Mouse (Mus musculus) midbrain, embryonic 16.5 days (tissue): ENCODE results near the gene Mertk. TPM values are rescaled to one million over a fixed set of nuclear protein-coding genes. Genes with fewer than 3 reads are reported as not detected.
A peak's percentile ranks its signal among the peaks of the same experiment; 100 is the strongest.

Experiments
- ATAC-seq: fragments of 200-750 bp; cut with Nextera tagmentation; 2 replicates; pipeline ENCODE4 v1.8.0; 2017; ENCODE audit warnings: moderate TSS enrichment
- H3K27ac ChIP-seq: fragments of 300-500 bp; sonication (generic); 2 replicates; pipeline ENCODE4 v1.5.1; 2014; ENCODE audit warnings: mild to moderate bottlenecking, low read length, mixed read lengths
- H3K27me3 ChIP-seq: fragments of 300-500 bp; sonication (generic); 2 replicates; pipeline ENCODE4 v1.6.1; 2014; ENCODE audit warnings: low read depth, low read length, mixed read lengths; ENCODE audit not compliant: control insufficient read depth, insufficient read depth
- H3K36me3 ChIP-seq: fragments of 300-500 bp; sonication (generic); 2 replicates; pipeline ENCODE4 v1.6.1; 2014; ENCODE audit warnings: mild to moderate bottlenecking, low read length, moderate library complexity, mixed read lengths; ENCODE audit not compliant: control insufficient read depth, insufficient read depth
- H3K4me1 ChIP-seq: fragments of 300-500 bp; sonication (generic); 2 replicates; pipeline ENCODE4 v1.6.1; 2014; ENCODE audit warnings: mild to moderate bottlenecking, low read length, mixed read lengths; ENCODE audit not compliant: control insufficient read depth, insufficient read depth
- H3K4me2 ChIP-seq: fragments of 300-500 bp; sonication (generic); 2 replicates; pipeline ENCODE4 v1.6.1; 2014; ENCODE audit warnings: mild to moderate bottlenecking, low read length, mixed read lengths
- H3K4me3 ChIP-seq: fragments of 300-500 bp; sonication (generic); 2 replicates; pipeline ENCODE4 v1.5.1; 2014; ENCODE audit warnings: low read depth, mild to moderate bottlenecking, low read length, moderate library complexity, mixed read lengths
- H3K9ac ChIP-seq: fragments of 300-500 bp; sonication (generic); 2 replicates; pipeline ENCODE4 v1.6.1; 2014; ENCODE audit warnings: low read depth, low read length, mixed read lengths
- H3K9me3 ChIP-seq: fragments of 300-500 bp; sonication (generic); replicated peaks from 2 replicates; pipeline ENCODE4 v1.6.1; 2014; ENCODE audit warnings: mild to moderate bottlenecking, low read length, mixed read lengths; ENCODE audit not compliant: control insufficient read depth, poor library complexity, severe bottlenecking
- WGBS: fragments of 180-500 bp; shearing (Covaris S2); extraction: QIAGEN DNeasy Blood & Tissue Kit; methylation state at CpG from one replicate; pipeline ENCODE4 v1.1.7; 2014; 5-methylcytosine and 5-hydroxymethylcytosine counted together
- polyA plus RNA-seq: library from polyadenylated mRNA; unstranded; fragments of >200 nt; fragmentation: Nextera tagmentation; extraction: Ambion mirVana; gene quantifications from 2 replicates; pipeline ENCODE4 v1.2.1, GENCODE M21; 2015

Mertk gene
- polyA plus RNA-seq, 1 experiment from 2014 or later, result 1.9 TPM

DNA sequence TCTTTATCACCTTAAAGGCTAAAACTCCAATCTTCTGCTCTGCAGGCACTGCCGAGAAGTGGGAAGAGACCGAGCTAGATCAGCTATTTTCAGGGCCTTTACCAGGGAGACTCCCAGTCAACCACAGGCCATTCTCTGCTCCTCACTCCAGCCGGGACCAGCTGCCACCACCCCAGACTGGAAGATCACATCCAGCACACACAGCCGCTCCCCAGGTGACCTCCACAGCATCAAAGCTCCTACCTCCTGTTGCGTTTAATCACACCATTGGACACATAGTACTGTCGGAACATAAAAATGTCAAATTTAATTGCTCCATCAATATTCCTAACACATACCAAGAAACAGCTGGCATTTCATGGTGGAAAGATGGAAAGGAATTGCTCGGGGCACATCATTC lies 30.4 kb downstream of the Mertk start:
- WGBS, result 69% methylated on average over 7 of the region's 7 CpGs
- H3K9me3 ChIP-seq, result no peaks in the 10 kb centered on the region
- H3K4me2 ChIP-seq, result no peak overlapping the region
- H3K36me3 ChIP-seq, result no peaks in the 10 kb centered on the region
- no peaks in the 10 kb centered on the region for H3K27me3 ChIP-seq
- H3K4me3 ChIP-seq, result no peak overlapping the region
- no peak overlapping the region for H3K9ac ChIP-seq
- no peaks in the 10 kb centered on the region for H3K4me1 ChIP-seq
- ATAC-seq, result no peak
- H3K27ac ChIP-seq, result no peak overlapping the region

DNA sequence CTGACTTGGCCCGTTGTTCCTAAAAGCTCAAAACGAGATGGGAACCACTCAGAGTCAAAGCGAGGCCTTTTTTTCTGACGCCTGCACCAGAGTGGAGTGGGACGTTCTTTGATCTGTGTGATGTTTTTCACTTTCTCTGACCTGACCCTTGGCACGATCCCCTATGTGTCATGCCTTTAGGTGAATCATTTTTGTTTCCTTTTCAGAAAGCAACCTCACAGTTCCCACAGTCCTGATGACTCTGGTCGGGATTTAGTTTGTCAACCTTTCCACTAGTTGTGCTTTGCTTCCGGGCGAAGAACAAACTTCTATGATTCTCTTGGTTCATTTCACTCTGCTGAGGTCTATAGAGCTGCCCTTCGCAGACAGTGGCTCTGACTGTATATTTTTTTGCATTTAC lies 32.8 kb downstream of the Mertk start:
- Histone ChIP-seq H3K4me1 (no peaks in the 10 kb centered on the region), H3K9ac (no peak overlapping the region), H3K27me3 (no peaks in the 10 kb centered on the region), H3K4me2 (no peak overlapping the region), H3K36me3 (no peaks in the 10 kb centered on the region), H3K27ac (no peak overlapping the region), H3K9me3 (no peaks in the 10 kb centered on the region), H3K4me3 (no peak overlapping the region)
- no peak for ATAC-seq
- 87% methylated on average over 10 of the region's 10 CpGs for WGBS

DNA sequence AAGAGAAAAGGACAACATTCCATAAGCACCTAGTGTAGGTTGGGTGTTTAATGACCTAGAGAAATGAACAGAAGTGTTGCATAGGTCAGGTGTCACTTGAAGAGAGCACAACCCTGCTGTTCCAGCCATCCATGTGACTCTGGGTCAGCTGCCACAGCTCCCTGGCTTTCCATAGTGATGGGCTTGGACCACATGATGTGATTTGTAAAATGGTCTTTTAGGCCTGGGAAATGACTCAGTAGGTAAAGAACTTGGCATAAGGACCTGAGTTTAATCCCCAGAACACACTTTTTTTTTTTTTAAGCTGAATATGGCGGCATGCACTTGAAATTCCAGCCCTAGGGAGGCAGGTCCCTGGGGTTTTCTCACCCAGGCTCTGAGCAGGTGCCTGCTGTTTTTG lies 33.2 kb downstream of the Mertk start:
- Histone ChIP-seq H3K27me3 (no peaks in the 10 kb centered on the region), H3K9me3 (no peaks in the 10 kb centered on the region), H3K9ac (no peak overlapping the region), H3K36me3 (no peaks in the 10 kb centered on the region), H3K4me1 (no peaks in the 10 kb centered on the region), H3K27ac (no peak overlapping the region), H3K4me3 (no peak overlapping the region), H3K4me2 (no peak overlapping the region)
- ATAC-seq, result no peak
- 78% methylated on average over 1 of the region's 1 CpGs for WGBS

DNA sequence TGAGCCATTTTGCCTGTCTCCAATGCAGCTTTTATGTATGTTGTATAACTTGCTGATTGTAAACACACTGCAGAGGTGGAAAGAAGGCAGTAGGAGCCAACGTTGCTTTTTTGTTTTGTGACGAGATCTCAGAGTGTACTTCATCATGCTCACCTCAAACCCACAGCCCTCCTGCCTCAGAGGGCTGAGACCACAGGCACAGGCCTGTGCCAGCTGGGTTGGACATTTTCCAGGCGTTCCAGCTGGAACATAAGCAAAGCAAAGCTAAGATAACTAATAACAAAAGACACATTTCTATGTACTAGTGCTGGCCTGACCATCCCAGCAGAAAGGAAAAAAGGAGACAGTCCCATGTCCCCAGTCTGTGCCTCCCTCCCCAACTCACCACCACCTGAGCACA lies 36.3 kb downstream of the Mertk start:
- H3K4me3 ChIP-seq, result no peak overlapping the region
- H3K27me3 ChIP-seq, result no peaks in the 10 kb centered on the region
- ATAC-seq, result no peak
- H3K27ac ChIP-seq, result no peak overlapping the region
- no peak overlapping the region for H3K9ac ChIP-seq
- no peaks in the 10 kb centered on the region for H3K36me3 ChIP-seq
- H3K4me2 ChIP-seq, result no peak overlapping the region
- no peaks in the 10 kb centered on the region for H3K4me1 ChIP-seq
- WGBS, result 71% methylated on average over 3 of the region's 3 CpGs
- H3K9me3 ChIP-seq, result no peaks in the 10 kb centered on the region

DNA sequence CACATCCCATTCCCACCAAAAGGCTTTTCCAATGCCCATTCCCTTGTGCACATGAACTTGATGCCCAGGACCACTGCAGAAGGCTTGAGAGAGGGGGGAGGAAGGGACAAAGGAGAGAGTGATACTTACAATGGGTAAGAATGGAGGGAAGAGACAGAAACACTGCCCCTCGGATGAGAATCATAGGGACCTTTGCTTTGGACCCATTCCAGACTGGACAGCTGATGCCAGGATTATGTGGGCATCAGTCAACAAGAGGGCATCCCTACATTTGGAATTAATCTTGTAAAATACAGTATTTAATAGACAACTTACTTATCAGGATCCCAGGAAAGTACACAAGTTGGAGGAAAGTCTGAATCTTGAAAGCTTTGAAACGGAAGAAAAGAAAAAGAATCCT lies 38.3 kb downstream of the Mertk start:
- no peaks in the 10 kb centered on the region for H3K4me1 ChIP-seq
- H3K36me3 ChIP-seq, result no peaks in the 10 kb centered on the region
- WGBS, result 81% methylated on average over 2 of the region's 2 CpGs
- H3K27ac ChIP-seq, result no peak overlapping the region
- H3K9me3 ChIP-seq, result no peaks in the 10 kb centered on the region
- no peak overlapping the region for H3K4me3 ChIP-seq
- ATAC-seq, result no peak
- no peak overlapping the region for H3K4me2 ChIP-seq
- H3K9ac ChIP-seq, result no peak overlapping the region
- H3K27me3 ChIP-seq, result no peaks in the 10 kb centered on the region

DNA sequence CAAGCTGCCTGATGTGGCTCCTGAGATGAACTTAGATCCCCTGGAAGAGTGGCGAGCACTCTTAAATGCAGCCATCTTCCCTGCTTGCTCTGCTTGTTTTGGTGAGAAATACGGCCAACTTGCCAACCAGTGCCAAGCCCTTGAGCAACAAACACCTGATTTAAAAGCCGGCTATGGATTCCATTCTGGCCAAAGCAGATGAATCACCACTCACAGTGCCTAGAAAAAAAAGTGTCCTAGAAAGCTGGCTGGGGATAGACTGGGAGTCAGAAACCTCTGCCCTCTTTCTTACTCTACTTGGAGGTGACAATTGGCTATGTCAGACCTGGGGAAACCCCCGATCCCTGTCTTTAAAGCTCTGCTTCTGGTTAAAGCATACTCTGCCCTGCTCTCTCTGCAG lies 39.0 kb downstream of the Mertk start:
- H3K9me3 ChIP-seq, result no peaks in the 10 kb centered on the region
- H3K27me3 ChIP-seq, result no peaks in the 10 kb centered on the region
- WGBS, result 84% methylated on average over 4 of the region's 4 CpGs
- no peak overlapping the region for H3K4me3 ChIP-seq
- no peak overlapping the region for H3K9ac ChIP-seq
- H3K4me2 ChIP-seq, result no peak overlapping the region
- H3K27ac ChIP-seq, result no peak overlapping the region
- ATAC-seq, result no peak
- H3K4me1 ChIP-seq, result no peaks in the 10 kb centered on the region
- no peaks in the 10 kb centered on the region for H3K36me3 ChIP-seq

- Histone ChIP-seq H3K4me1 (no peaks in the 10 kb centered on the region), H3K9me3 (no peaks in the 10 kb centered on the region), H3K4me2 (no peak overlapping the region), H3K4me3 (no peak overlapping the region), H3K36me3 (no peaks in the 10 kb centered on the region), H3K27me3 (no peaks in the 10 kb centered on the region), H3K27ac (no peak overlapping the region), H3K9ac (no peak overlapping the region)
- ATAC-seq, result peak; percentile 73
- whole genome bisulfite sequencing, result 80% methylated on average over 10 of the region's 10 CpGs
Observed at GRCm38 (mm10) chr2:128738725-128739258, 40.0 kb downstream of the Mertk start.

GRCm38 (mm10) chr2:128745879-128746620 lies 47.3 kb downstream of the Mertk start:
- 66% methylated on average over 12 of the region's 12 CpGs for WGBS
- H3K4me2 ChIP-seq, result no peak overlapping the region
- no peak overlapping the region for H3K9ac ChIP-seq
- no peaks in the 10 kb centered on the region for H3K36me3 ChIP-seq
- no peaks in the 10 kb centered on the region for H3K9me3 ChIP-seq
- no peak overlapping the region for H3K4me3 ChIP-seq
- ATAC-seq, result no peak
- H3K27me3 ChIP-seq, result no peaks in the 10 kb centered on the region
- H3K4me1 ChIP-seq, result peaks cover 2% of the 10 kb centered on the region; the same call in 1 of the 2 replicates
- H3K27ac ChIP-seq, result peak overlapping the region; percentile 50; the same call in 1 of the 2 replicates

GRCm38 (mm10) chr2:128746621-128747151 lies 47.9 kb downstream of the Mertk start:
- no peak for ATAC-seq
- 70% methylated on average over 5 of the region's 5 CpGs for WGBS
- Histone ChIP-seq H3K36me3 (no peaks in the 10 kb centered on the region), H3K9me3 (no peaks in the 10 kb centered on the region), H3K27ac (no peak overlapping the region; the same call in 1 of the 2 replicates), H3K4me1 (peaks cover 2% of the 10 kb centered on the region; the same call in 1 of the 2 replicates), H3K4me2 (no peak overlapping the region), H3K27me3 (no peaks in the 10 kb centered on the region), H3K4me3 (no peak overlapping the region), H3K9ac (no peak overlapping the region)
